Mouse (Mus musculus): ENCODE results near the gene Znfx1. TPM values are rescaled to one million over a fixed set of nuclear protein-coding genes. Genes with fewer than 3 reads are reported as not detected.
A peak's percentile ranks its signal among the peaks of the same experiment; 100 is the strongest.

The Znfx1 gene
- polyA plus RNA-seq, 1 experiment from 2014 or later = 9.5 TPM

DNA sequence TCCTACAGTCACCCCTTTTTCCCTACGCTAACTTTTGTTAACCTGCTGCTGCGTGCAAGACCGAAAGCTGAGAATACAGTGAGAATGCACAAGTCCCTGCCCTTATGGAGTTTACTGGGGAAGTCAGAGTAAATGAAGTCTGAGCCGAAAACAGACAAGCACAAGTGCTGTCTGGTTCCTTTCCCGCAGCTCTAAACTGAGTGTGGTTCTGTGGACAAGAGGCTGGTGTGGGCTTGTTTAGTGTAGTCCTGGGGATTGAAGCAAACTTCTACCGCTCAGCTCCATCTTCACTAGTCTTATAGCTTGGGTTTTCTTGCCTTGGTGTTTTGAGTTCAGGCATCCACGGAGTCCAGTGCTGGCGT lies 66.3 kb downstream of the Znfx1 start:
- Histone ChIP-seq H3K36me3 (replicated peaks) (no peaks in the 10 kb centered on the region), H3K27me3 (replicated peaks) (no peaks in the 10 kb centered on the region), H3K27ac (peak overlapping the region; percentile 79), H3K4me3 (peak overlapping the region; percentile 87), H3K9ac (peak overlapping the region; percentile 52), H3K4me1 (peaks cover 42% of the 10 kb centered on the region), H3K9me3 (no peaks in the 10 kb centered on the region), H3K4me2 (peak overlapping the region; percentile 54)
- peak; percentile 39 for ATAC-seq (replicated peaks)
- WGBS = 39% methylated on average over 8 of the region's 8 CpGs

DNA sequence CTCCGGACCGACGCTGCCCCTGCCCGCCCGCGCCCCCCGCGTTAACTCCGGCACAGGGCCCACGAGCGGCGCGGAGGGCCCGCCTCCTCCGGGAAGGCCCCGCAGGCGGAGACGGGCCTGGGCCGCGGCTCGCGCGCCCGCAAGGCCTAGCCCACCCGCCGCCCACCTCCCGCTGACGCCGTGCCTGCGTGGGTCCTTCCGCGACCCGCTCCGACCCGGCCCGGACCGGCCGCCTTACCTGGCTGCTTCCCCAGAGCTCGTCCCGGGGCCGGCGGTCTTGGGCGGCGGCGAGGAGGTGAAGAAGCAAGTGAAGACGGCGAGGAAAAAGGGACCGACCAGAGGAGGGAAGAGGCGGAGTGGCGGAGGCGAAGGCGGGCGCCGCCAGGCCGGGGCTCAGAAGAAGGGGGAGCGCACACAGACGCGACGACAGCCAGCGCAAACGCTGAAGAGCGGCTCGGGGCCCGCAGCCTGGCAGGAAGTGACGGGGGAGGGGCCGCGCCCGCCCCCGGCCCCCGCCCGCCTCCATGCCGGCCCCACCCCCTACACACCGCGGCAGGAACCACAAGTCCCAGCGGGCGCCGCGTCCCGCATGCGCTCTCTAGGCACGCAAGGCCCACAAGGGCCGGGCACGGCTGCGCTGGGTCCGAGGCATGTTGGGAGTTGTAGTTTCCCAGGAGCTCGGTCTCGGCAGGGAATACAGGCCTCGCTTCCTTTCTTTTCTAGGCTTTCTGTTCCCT lies 66.9 kb downstream of the Znfx1 start, which contains the start of gene Stau1:
Gene Stau1, minus strand, starts transcription at position 504 of the 737 bp plus-strand sequence.
- ATAC-seq (replicated peaks) = peak; percentile 99
- Histone ChIP-seq H3K36me3 (replicated peaks) (no peaks in the 10 kb centered on the region), H3K4me1 (peaks cover 42% of the 10 kb centered on the region), H3K4me2 (peak within 1 kb of the TSS; percentile 85), H3K27me3 (replicated peaks) (no peaks in the 10 kb centered on the region), H3K9ac (peak within 1 kb of the TSS; percentile 82), H3K4me3 (peak within 1 kb of the TSS; percentile 87), H3K9me3 (no peaks in the 10 kb centered on the region), H3K27ac (peak within 1 kb of the TSS; percentile 96)
- under 1% methylated on average over 76 of the region's 88 CpGs for WGBS

DNA sequence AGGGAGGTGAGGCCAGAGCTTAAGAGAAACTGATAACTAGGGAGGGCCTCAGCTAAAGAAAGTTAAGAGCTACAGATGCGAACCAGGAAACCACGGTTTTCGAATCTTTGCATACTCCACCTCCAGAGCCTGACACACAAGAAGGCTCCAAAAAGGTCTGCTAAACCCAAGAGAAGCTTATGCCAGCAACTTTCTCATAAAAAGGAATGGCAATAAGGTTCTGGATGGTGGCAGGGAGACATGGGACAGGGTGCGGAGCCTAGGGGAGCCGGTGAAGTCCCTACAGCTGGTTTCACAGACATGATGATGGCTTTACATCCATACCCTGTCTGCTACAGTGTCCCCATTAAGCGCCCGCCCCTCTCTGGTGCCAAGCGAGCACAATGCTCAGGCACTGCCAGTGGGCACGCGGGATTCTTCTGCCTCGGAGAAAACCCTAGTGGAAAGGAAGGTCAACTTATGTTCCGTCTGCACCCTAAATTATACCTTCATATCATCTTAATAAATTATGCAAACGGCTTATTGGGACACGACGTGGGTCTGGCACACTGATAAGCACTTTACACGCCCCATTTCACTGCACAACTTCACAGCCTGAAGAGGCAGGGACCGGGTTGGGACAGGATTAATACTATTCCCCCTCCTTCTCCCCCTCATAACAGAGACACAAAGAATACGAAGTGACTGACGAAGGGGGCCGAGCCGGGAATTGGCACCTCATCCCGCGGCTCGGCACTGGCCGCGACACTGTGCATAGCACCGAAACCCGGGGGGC lies 67.6 kb downstream of the Znfx1 start:
- Histone ChIP-seq H3K9me3 (no peaks in the 10 kb centered on the region), H3K4me2 (peak overlapping the region; percentile 85), H3K36me3 (replicated peaks) (no peaks in the 10 kb centered on the region), H3K4me3 (peak overlapping the region; percentile 87), H3K27ac (peak overlapping the region; percentile 96), H3K4me1 (peaks cover 42% of the 10 kb centered on the region), H3K27me3 (replicated peaks) (no peaks in the 10 kb centered on the region), H3K9ac (peak overlapping the region; percentile 82)
- WGBS = 4% methylated on average over 28 of the region's 28 CpGs
- peak; percentile 58 for ATAC-seq (replicated peaks)

DNA sequence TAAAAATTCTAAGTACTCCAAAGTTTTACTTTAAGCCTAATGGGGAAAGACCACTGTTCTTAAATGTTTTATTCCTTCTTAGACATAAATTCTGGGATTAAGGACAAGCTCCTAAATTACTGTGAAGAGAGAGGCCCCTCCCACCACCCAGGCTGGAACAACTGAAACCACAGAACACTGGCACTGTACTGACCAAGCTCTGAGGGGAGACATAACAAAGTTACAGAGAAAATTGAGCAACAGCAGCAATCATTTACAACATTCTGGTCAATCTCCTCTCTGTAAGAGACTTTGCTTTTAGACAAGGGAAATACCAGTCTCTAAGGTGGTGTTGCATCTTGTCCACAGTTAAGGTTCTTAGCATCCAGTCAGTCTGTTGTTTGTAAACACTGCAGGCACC lies 70.9 kb downstream of the Znfx1 start:
- H3K27ac ChIP-seq = no peak overlapping the region

DNA sequence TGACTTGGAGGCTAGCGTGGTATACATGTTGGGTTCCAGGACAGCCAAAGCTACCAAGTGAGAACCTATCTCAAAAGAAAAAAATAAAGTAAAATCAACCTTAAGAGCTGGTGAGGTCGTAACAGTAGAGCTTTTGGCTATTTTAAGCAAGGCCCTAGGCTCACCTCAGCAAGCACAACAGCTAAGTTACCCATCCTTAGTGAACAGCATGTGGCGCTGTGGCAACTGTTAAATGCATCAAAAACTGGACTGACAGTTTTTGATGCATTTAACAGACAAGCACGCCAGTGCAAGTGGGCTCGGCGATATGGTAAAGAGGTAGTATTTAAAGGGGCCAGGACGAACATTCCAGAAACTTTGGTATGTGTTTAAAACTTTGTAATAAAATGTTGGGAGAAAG lies 72.0 kb downstream of the Znfx1 start:
- H3K9ac ChIP-seq = no peak overlapping the region
- no peaks in the 10 kb centered on the region for H3K27me3 ChIP-seq (replicated peaks)
- no peaks in the 10 kb centered on the region for H3K36me3 ChIP-seq (replicated peaks)
- peaks cover 34% of the 10 kb centered on the region for H3K4me1 ChIP-seq
- WGBS = 92% methylated on average over 7 of the region's 7 CpGs
- no peak overlapping the region for H3K4me3 ChIP-seq
- no peak for ATAC-seq (replicated peaks)
- H3K4me2 ChIP-seq = no peak overlapping the region
- no peaks in the 10 kb centered on the region for H3K9me3 ChIP-seq
- H3K27ac ChIP-seq = no peak overlapping the region

More for the DNA sequence above, 70.9 kb downstream of the Znfx1 start:
- Histone ChIP-seq H3K4me2 (no peak overlapping the region), H3K4me3 (no peak overlapping the region), H3K9ac (no peak overlapping the region), H3K9me3 (no peaks in the 10 kb centered on the region), H3K36me3 (replicated peaks) (no peaks in the 10 kb centered on the region), H3K4me1 (peaks cover 40% of the 10 kb centered on the region), H3K27me3 (replicated peaks) (no peaks in the 10 kb centered on the region)
- ATAC-seq (replicated peaks) = no peak

Other genes with a start within 250 kb of the Znfx1 start
- 95.3 and 99.4 TPM in 2 replicates for gene Cse1l, start 157.0 kb downstream of the Znfx1 start, polyA plus RNA-seq (2015; fragmentation: Nextera tagmentation; extraction: Ambion mirVana)
- gene Stau1, start 66.7 kb downstream of the Znfx1 start, polyA plus RNA-seq (2015; fragmentation: Nextera tagmentation; extraction: Ambion mirVana) = 114 and 122 TPM in 2 replicates
- gene Ddx27, start 47.8 kb downstream of the Znfx1 start, polyA plus RNA-seq (2015; fragmentation: Nextera tagmentation; extraction: Ambion mirVana) = 38.8 and 40.7 TPM in 2 replicates
- gene Kcnb1, start 127.1 kb upstream of the Znfx1 start, polyA plus RNA-seq (2015; fragmentation: Nextera tagmentation; extraction: Ambion mirVana) = 3.3 and 3.5 TPM in 2 replicates
- gene Ptgis, start 177.6 kb upstream of the Znfx1 start, polyA plus RNA-seq (2015; fragmentation: Nextera tagmentation; extraction: Ambion mirVana) = 4.3 and 4.8 TPM in 2 replicates

Data from midbrain, embryonic 15.5 days (tissue).